Mouse (Mus musculus): ENCODE measurements at regions not wholly inside any gene's neighbourhood (a gene's known extent, or its start where the extent isn't known, plus 50 kb on each side); places are given as distances from the start of the nearest gene placed in this dataset.
"Not testable (repeated sequence)": the region's sequence is repeated elsewhere in the genome, so short reads cannot be mapped to it uniquely, and the experiment has no call there.

DNA sequence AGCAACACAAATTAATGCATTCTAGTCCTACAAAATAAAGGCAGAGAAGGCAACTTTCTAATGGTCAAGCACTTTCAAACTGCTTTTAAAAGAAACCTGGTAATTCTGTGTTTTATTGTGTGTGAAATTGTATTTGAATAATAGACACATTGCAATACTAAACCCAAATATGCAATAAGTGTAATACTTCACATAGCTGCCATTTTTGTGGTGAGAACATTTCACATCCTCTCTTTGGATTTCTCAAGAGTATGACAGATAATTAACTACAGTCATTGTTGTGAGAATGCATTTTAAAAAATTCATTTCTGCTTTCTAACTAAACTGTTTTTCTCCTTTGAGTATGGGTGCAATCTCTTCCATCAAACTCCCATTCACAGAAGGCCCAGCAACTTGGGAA is 256.4 kb downstream of the Sema3d start:
- peak; percentile 19 for DNase-seq (ENCODE audit: low read depth)

GRCm38 (mm10) chr5:12646269-12646668 is 263.1 kb downstream of the Sema3d start:
- no peak for DNase-seq (ENCODE audit: low read depth)

- DNase-seq (ENCODE audit: low read depth): no peak
Measured at GRCm38 (mm10) chr5:12673666-12674065, 290.5 kb downstream of the Sema3d start.

DNA sequence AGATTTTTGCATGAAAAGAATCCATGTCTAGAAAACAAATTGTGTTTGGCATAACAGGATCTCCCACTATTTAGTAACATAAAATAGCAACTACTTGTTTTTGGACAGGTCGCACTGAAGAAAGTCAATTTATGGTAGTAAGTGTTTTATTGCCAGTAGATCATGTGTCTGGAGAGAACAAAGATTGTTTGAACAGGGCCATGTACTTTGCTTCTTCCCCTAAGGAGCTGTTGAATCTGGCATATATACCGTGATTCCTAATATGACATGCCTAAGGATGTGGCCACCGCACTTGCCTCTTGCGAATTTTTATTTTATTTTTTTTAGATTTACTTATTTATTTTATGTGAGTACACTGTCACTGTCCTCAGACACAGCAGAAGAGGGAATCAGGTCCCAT is 290.9 kb downstream of the Sema3d start:
- DNase-seq (ENCODE audit: low read depth): no peak

DNA sequence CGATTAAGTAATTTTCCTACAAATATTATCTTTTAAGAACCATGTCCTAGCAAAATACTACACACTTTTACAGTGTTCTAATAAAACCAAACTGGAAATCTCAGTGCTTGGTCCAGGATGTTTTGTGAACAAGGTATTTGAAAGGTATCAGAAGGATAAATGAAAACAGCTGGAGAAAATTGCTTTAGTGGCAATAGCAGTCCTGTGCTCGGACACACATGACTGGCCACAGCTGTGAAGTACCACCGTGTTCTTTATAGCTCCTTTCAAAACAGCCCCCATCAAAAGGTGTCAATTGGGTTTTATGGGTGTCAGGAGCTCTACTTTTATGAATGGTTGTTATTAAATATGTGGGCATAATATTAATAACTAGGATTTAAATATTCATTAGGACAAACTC is 293.5 kb downstream of the Sema3d start:
- no peak for DNase-seq (ENCODE audit: low read depth)

- no peak for DNase-seq (ENCODE audit: low read depth)
Measured at GRCm38 (mm10) chr5:12714894-12715293, 331.7 kb downstream of the Sema3d start.

DNA sequence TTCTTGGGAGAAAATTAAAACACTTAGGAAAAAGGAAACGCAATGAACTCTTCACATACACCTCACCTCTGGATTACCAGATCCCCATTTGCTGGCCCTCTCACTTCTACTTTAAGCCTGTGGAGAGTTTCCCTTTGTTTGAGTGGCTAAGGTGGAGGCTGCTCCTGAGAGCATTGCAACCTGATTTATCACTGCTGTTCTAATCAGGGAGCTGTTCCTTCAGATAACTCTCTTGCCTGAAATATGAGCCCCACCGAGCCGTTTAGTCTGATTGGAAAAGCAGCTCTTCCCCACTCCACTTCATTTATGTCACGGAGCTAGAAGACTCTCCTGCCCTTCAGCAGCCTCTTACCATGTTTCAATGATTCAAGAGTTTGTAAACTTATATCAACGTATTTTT is 368.3 kb downstream of the Sema3d start:
- no peak for DNase-seq (ENCODE audit: low read depth)

GRCm38 (mm10) chr5:12759634-12760033 is 365.6 kb upstream of the Sema3a start:
- no peak for DNase-seq (ENCODE audit: low read depth)

DNA sequence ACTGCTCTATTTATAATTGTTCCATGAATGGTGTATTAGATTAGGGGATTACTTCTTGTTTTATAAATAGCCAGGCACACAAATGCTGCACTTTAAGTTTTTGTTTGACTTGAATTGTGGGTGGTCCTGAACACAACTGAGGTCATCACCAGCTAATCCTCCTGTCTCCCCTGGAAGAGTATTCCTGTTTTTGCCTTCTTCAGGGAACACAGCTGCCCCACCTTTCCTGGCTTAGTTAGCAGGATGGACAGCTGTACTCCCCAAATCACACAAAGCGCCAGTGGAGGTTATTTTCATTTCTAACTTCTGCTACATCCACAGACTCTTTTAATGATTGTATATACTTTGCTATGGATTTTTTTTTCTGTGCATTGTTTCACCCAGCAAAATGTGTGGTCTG is 357.8 kb upstream of the Sema3a start:
- no peak for DNase-seq (ENCODE audit: low read depth)

DNA sequence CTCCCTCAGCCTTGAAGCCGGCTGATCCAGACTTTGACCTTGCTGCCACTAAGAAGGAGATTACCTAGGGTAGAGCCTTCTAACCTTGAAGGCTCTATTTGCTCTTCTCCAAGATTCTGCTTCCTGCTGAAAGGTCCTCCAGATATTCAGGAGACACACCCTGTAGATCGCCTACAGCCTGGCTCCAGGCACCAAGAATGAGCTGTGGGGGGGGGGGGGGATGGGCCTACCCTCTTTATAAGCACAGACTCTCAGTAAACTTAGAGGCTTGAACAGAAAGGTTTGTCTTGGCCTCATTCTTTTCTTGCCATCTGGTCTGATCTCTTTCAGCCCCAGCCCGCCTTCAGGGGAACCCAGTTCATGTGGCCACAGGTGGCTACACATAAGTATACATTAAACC is 342.5 kb upstream of the Sema3a start:
- no peak for DNase-seq (ENCODE audit: low read depth)

DNA sequence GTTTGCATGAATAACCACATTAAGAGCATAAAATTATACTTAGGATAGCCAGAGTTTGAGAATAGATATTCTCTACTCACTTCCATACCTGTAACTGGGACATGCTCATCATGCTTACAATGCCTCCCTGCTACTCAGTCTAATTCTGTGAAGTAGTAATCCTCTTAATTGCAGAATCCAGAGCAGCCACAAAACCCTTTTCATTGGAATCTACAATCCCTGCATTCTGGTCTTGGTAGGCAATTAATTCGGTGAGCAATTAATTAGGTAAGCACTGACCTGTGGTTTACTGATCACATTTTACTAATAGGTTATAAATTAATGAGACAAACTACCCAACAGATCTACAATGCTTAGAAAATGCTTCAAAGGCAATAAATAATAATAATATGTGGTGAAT is 316.5 kb upstream of the Sema3a start:
- DNase-seq (ENCODE audit: low read depth): no peak

DNA sequence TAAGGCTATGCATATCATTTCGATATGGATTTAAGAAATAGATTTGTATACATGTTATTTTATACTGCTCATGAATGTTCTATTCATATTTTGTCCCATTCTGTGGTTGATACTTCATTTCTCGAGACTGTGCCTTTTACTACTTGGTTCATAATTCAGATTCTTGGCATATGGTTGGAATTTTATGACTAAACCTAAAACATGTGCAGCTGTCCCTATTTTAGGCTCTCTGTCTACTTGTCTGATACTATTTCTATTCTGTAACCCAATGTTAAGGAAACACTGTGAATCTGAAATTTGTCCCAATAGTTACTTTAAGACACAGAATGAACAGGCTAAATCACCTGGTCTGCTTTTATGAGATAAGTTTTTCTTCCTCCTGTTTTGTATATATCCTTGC is 315.3 kb upstream of the Sema3a start:
- DNase-seq (ENCODE audit: low read depth): no peak

GRCm38 (mm10) chr5:12847207-12847606 is 278.0 kb upstream of the Sema3a start:
- not testable (repeated sequence) for DNase-seq (ENCODE audit: low read depth)

DNA sequence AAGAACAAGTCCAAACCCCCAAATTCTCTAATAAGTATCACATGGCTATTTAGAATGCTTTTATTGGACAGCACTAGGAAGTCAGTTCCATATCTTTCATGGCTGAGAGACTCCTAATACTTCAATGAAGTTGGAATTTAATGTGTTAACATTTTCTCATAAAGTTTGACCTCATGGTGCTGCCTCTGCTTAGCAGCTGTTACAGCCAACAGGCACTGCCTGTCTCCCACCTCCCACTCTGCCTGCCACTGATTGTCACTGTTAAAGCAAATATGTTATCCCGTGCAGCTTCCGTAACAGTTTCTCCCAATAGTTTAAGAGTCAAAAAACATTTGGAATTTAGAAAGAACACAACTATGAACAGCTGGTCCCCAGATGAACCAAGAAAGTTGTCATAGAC is 268.3 kb upstream of the Sema3a start:
- DNase-seq (ENCODE audit: low read depth): no peak

GRCm38 (mm10) chr5:12868355-12869217 is 256.6 kb upstream of the Sema3a start:
- no peak for DNase-seq (ENCODE audit: low read depth)

DNA sequence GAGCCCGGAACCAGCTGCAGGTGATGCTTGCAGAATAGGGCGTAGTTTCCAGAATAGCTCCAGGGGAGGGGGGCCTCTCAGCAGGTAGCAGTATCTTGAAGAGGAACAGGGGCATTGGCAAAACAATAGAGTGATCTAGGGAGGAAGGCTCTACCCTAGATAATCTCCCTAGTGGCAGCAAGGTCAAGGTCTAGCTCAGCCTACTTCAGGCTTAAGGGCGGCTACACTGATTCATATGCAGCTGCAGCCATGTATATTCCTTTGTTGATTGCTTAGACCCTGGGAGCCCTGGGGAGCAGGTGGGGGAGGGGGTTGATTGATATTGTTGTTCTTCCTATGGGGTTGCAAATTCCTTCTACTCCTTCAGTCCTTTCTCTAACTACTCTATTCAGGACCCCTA is 252.3 kb upstream of the Sema3a start:
- no peak for DNase-seq (ENCODE audit: low read depth)

DNA sequence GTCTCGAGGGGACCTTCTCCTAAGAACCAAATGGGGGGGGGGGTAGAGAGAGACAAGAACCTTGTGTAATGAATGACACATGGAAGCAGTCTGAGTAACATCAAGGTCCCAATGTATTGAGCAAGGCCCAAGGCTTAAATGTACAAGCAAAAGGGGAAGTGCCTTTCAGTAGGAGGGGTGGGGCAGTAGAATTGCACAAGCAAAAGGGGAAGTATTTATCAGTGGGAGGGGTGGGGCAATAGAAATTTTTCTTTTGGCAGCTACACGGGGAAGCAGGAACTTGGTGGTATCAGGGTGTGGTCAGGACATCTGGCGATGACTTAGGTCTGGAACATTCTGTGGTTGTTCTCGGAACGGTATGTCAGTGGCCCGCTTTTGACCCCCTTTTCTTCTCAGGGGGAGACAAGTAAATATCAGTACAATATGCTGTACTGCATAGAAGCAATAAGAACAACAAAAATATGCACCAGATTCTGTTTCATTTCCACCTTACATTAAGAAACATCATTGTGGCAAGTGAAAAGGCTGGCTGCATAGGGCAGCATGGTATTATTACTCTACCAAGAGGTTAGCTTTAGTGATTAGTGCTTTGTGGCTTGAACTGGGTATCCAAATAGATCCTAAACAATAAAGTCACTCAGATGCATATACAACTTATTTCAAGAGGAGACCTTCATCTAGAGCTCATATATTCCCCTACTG is 247.5 kb upstream of the Sema3a start:
- peak; percentile 78 for DNase-seq (ENCODE audit: low read depth)

- DNase-seq (ENCODE audit: low read depth): no peak
Measured at GRCm38 (mm10) chr5:12892333-12892732, 232.9 kb upstream of the Sema3a start.

- DNase-seq (ENCODE audit: low read depth): no peak
Measured at GRCm38 (mm10) chr5:12894638-12895037, 230.6 kb upstream of the Sema3a start.

GRCm38 (mm10) chr5:12910741-12911140 is 214.5 kb upstream of the Sema3a start:
- no peak for DNase-seq (ENCODE audit: low read depth)

DNA sequence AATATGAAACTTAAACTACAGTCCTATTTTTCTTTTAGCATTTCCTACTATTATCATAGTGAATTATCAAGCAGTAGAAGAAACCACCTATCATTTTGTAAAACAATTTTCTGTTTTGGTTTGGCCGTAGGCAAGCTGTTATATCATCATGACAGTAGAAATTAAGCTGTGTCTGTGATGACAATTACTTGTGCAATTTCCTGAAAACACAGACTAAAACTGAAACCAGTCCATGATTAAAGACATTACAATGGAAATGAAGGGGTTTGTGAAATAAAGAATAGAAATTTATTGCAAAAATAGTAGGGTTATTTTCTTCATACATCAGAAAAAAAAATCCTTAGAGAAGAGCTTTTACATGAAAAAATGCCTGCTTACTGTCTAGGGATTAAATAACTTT is 210.8 kb upstream of the Sema3a start:
- peak; percentile 31 for DNase-seq (ENCODE audit: low read depth)

DNA sequence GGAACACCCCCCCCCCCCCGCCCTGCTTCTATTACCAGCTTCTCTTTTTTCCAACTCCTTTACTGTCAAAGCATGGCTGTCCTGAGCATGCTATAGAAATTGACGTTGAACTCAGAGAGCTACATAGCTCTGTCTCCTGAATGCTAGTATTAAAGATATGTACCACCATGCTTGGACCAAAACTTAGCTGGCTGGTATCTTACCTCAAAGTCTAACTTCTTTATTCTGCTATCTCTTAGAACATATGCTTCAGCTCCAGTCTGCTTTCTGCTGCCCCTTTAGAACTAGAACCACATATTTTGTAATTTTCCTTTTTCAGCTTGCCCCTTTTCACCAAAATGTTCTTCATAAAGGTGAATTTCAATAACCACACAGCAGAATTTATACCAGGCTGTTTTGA is 205.9 kb upstream of the Sema3a start:
- no peak for DNase-seq (ENCODE audit: low read depth)

DNA sequence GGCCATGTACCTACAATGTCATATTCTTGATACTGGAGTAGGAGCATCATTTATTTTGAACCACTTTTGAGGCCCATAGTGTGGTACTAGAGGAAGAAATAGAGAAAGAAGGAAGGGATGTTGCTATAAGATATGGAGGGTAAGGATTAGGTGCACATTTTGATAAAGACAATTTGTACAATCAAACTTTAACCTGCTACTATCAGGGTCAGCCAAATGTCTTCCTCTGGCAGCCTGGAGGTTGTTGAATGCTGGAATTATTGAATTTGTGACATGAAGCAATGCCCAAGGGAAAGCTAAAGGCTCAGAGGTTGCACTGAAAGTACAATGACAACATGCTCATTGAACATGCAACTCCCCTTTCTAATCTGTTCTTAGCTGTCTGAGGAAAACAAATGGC is 202.3 kb upstream of the Sema3a start:
- DNase-seq (ENCODE audit: low read depth): no peak

GRCm38 (mm10) chr5:12925466-12925865 is 199.7 kb upstream of the Sema3a start:
- no peak for DNase-seq (ENCODE audit: low read depth)
